Mouse (Mus musculus) T-helper 1 cell (primary cell): ENCODE measurements around the gene Xpa.

Source experiments
- in situ Hi-C: fragments of 300-600 bp; cut with MboI, MseI; formaldehyde crosslinking; loops from one replicate; pipeline ENCODE4 v1.15.1; 2025; ENCODE audit warnings: high pct_unique_total_duplicates

The Xpa gene

GRCm38 (mm10) chr4:46195781-46196487 is at the start of gene Xpa:
Gene Xpa (minus strand): TSS chr4:46196311.
- in situ Hi-C loops: loop anchor here (25.0 kb wide), 1 partner anchor 291 kb away; the partner anchor contains the start of gene Nans

GRCm38 (mm10) chr4:46235871-46236270 is 39.8 kb upstream of the Xpa start:
- in situ Hi-C loops: no loop called here

GRCm38 (mm10) chr4:46234739-46235138 is 38.6 kb upstream of the Xpa start:
- in situ Hi-C loops: no loop called here

- in situ Hi-C loops: no loop called here
Measured at GRCm38 (mm10) chr4:46226972-46227535, 30.9 kb upstream of the Xpa start.

- in situ Hi-C loops: no loop called here
Measured at GRCm38 (mm10) chr4:46221090-46221489, 25.0 kb upstream of the Xpa start.

GRCm38 (mm10) chr4:46202562-46203126 is 6.5 kb upstream of the Xpa start:
- in situ Hi-C loops: no loop called here

DNA sequence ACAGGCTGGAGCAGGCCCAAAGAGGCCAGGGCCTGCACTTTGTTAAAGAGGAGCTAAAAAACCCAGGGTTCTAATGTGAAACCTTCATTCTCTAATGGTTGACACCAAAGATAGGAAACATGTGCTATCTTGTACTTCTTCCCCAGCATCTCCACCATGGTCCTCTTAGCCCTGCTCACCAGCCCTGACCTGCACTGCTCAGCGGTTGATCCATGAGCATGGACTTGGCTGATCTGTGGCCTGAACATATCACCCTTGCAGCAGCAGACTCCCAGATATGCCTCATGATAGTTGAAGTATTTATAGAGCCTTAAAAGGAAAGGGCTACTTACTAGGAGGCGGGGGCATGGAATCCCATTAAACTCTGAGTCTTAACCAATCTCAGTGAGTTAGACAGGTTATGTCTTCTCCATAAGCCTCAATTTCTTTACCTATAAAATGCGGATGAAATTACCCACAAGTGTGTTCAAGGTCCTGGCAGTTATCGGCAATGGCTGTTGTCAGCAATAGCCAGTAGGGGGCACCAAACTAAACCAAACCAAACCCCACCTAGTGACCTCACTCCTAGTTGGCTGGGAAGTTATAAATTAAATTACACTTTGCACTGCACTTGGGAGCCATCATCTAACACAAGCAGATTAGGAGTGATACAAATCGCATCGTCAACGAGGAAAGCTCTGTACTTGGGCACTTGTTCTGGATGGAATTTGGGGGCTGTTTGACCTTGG is 5.9 kb upstream of the Xpa start:
- in situ Hi-C loops: no loop called here

- in situ Hi-C loops: loop anchor here (25.0 kb wide), 1 partner anchor 289 kb away; the partner anchor contains the start of gene Nans
Measured at GRCm38 (mm10) chr4:46198064-46198463, 2.0 kb upstream of the Xpa start.

- in situ Hi-C loops: loop anchor here (25.0 kb wide), 1 partner anchor 291 kb away; the partner anchor contains the start of gene Nans
Measured at GRCm38 (mm10) chr4:46196513-46196912, 402 bp upstream of the Xpa start.

GRCm38 (mm10) chr4:46192011-46192410 is 4.1 kb downstream of the Xpa start:
- in situ Hi-C loops: loop anchor here (5.0 to 25.0 kb wide), 2 partner anchors 50 to 295 kb away; partner anchors contain the start of gene Nans

- in situ Hi-C loops: loop anchor here (25.0 kb wide), 1 partner anchor 301 kb away; the partner anchor contains the start of gene Nans
Measured at GRCm38 (mm10) chr4:46186466-46186865, 9.6 kb downstream of the Xpa start.

DNA sequence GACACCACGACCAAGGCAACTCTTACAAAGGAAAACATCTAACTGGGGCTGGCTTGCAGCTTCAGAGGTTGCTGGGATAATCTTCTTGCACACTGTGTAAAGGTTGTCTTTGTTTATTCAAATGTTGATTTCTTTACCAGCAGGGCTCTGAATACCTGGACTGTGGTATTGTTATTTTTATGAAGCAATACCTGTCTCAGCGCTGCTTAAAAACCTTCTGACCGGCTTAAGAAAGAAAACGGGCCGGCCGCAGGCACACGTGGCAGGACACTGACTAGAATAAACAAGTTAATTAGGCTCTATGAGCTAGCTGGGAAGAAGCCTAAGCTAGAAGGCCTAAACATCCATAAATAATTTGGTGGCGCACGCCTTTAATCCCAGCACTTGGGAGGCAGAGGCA is 10.2 kb downstream of the Xpa start:
- in situ Hi-C loops: loop anchor here (25.0 kb wide), 1 partner anchor 301 kb away; the partner anchor contains the start of gene Nans

GRCm38 (mm10) chr4:46185423-46185822 is 10.7 kb downstream of the Xpa start:
- in situ Hi-C loops: loop anchor here (25.0 kb wide), 1 partner anchor 302 kb away; the partner anchor contains the start of gene Nans

GRCm38 (mm10) chr4:46182181-46182580 is 13.9 kb downstream of the Xpa start:
- in situ Hi-C loops: loop anchor here (25.0 kb wide), 1 partner anchor 305 kb away; the partner anchor contains the start of gene Nans

GRCm38 (mm10) chr4:46181168-46181567 is 14.9 kb downstream of the Xpa start:
- in situ Hi-C loops: loop anchor here (25.0 kb wide), 1 partner anchor 306 kb away; the partner anchor contains the start of gene Nans

GRCm38 (mm10) chr4:46177496-46177895 is 18.6 kb downstream of the Xpa start:
- in situ Hi-C loops: loop anchor here (25.0 kb wide), 1 partner anchor 310 kb away; the partner anchor contains the start of gene Nans

- in situ Hi-C loops: loop anchor here (25.0 kb wide), 1 partner anchor 310 kb away; the partner anchor contains the start of gene Nans
Measured at GRCm38 (mm10) chr4:46177018-46177417, 19.1 kb downstream of the Xpa start.

DNA sequence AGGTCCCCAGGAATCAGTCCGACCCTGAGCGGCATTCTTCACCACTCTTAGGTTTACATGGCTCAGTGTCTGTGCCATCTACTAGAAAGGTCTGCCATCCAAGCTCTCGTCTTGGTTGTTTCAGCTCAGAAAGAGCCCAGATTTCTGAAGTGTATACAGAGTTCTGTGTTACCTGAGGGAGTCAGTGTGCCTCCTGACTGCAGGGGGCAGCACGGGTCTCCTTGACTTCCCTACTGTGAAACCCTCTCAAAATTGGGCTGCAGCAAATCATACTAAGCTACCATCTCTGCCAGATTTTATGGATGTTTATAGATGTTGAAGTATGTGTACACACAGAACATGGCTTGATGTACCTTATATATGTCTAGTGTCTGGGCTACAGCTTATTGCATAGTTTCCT is 19.8 kb downstream of the Xpa start:
- in situ Hi-C loops: loop anchor here (25.0 kb wide), 1 partner anchor 311 kb away; the partner anchor contains the start of gene Nans

DNA sequence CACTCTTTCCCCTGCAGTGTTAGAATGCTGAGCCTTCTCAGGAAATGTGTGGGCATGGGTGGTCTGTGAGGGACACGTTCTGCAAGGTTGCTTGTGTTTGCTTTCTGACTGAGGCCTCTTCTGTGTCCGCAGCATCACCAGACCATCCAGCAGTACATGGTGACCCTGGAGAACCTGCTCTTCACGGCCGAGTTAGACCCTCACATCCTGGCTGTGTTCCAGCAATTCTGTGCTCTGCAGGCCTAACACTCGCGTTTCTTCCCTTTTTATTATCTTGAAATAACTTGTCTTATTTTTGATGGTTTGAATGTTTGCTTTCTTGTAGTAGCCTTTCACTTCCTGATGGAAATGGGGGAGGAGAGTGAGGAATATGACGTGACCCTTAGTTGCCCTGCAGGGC is 24.4 kb downstream of the Xpa start:
- in situ Hi-C loops: no loop called here

- in situ Hi-C loops: no loop called here
Measured at GRCm38 (mm10) chr4:46165831-46166230, 30.3 kb downstream of the Xpa start.

DNA sequence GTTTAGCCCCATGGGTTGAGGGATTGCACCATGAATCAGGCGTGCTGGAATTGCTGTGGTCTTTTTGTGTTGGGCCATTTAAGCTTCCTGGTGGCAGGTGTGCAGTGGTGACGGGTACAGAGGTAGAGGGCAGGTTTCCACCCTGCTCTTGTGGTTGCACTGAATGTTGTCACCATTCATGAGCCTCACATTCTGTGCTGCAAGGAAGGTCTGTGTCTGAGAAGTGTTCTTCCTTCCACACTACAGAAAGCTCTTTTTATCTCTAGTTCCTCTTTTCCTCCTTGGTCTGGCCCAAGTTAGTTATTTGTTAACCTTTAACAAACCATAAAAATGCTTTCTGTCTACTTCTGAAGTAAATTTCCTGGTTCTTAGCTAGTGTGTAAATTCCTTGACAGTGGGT is 32.1 kb downstream of the Xpa start:
- in situ Hi-C loops: no loop called here
